Mouse (Mus musculus): ENCODE results near the gene Txnrd2.

GRCm38 (mm10) chr16:18423203-18423914 is 2.8 kb upstream of the Txnrd2 start:
- TF ChIP-seq UBTF (IDR thresholded peaks at IDR 0.05; ENCODE audit: low read depth, low read length) (no peak), JUN (IDR thresholded peaks at IDR 0.05; ENCODE audit: insufficient read depth, low read depth, low read length) (no peak), POLR2A (IDR thresholded peaks at IDR 0.05; ENCODE audit: low read depth, low read length) (no peak), MAX (IDR thresholded peaks at IDR 0.05; ENCODE audit: low read length) (no peak), MAFK (IDR thresholded peaks at IDR 0.05; ENCODE audit: insufficient replicate concordance, low read length) (no peak), CTCF (conservative IDR thresholded peaks at IDR 0.05 in 1 of 2, IDR thresholded peaks at IDR 0.05 in 1 of 2; ENCODE audit: low read depth in 2 of 2, low read length in 2 of 2) (no peak)
